Mouse (Mus musculus): ENCODE results near the gene Olfr1006. TPM values are rescaled to one million over a fixed set of nuclear protein-coding genes. Genes with fewer than 3 reads are reported as not detected.
A peak's percentile ranks its signal among the peaks of the same experiment; 100 is the strongest.
"Not testable (repeated sequence)": the region's sequence is repeated elsewhere in the genome, so short reads cannot be mapped to it uniquely, and the experiment has no call there.

The Olfr1006 gene
- not detected for total RNA-seq (2021)
- long read RNA-seq, experiment 1: 0 reads
- long read RNA-seq, experiment 2: 0 reads

- DNase-seq (ENCODE audit: low spot score in 2 of 2): no peak
These were observed at the start of gene Olfr1006 for GRCm38 (mm10) chr2:85678667-85679066. Gene Olfr1006, minus strand, starts transcription at chr2:85678767.

GRCm38 (mm10) chr2:85725793-85726192, 47.2 kb upstream of the Olfr1006 start:
- DNase-seq (ENCODE audit: low spot score in 2 of 2): peak; percentile 18 to 20

GRCm38 (mm10) chr2:85715119-85715518, 36.6 kb upstream of the Olfr1006 start, which contains the start of gene Olfr1009:
Gene Olfr1009, plus strand, starts transcription at chr2:85715419.
- no peak for DNase-seq (ENCODE audit: low spot score in 2 of 2)

- DNase-seq (ENCODE audit: low spot score in 2 of 2): no peak
These were observed 32.6 kb upstream of the Olfr1006 start for GRCm38 (mm10) chr2:85711159-85711558.

GRCm38 (mm10) chr2:85710680-85711079, 32.1 kb upstream of the Olfr1006 start:
- DNase-seq (ENCODE audit: low spot score in 2 of 2): not testable (repeated sequence)

- no peak for DNase-seq (ENCODE audit: low spot score in 2 of 2)
These were observed 10.6 kb upstream of the Olfr1006 start, which contains the start of gene Olfr1008 for GRCm38 (mm10) chr2:85689131-85689530. Gene Olfr1008, plus strand, starts transcription at chr2:85689431.

GRCm38 (mm10) chr2:85664355-85664754, 14.2 kb downstream of the Olfr1006 start, which contains the start of gene Olfr154:
Gene Olfr154, minus strand, starts transcription at chr2:85664455.
- not testable (repeated sequence) for DNase-seq (ENCODE audit: low spot score in 2 of 2)

- no peak for DNase-seq (ENCODE audit: low spot score in 2 of 2)
These were observed 28.0 kb downstream of the Olfr1006 start, which contains the start of gene Olfr1002 for GRCm38 (mm10) chr2:85650604-85651003. Gene Olfr1002, minus strand, starts transcription at chr2:85650704.

Other genes starting within 250 kb of the Olfr1006 start
- gene Olfr994, start 242.3 kb downstream of the Olfr1006 start, total RNA-seq (2021): not detected
- not detected for gene Olfr995, start 235.1 kb downstream of the Olfr1006 start, total RNA-seq (2021)
- not detected for gene 4833423E24Rik, start 159.7 kb downstream of the Olfr1006 start, total RNA-seq (2021)
- gene Olfr996, start 99.6 kb downstream of the Olfr1006 start, total RNA-seq (2021): not detected
- gene Olfr998, start 89.8 kb downstream of the Olfr1006 start, total RNA-seq (2021): not detected
- gene Olfr1000, start 66.9 kb downstream of the Olfr1006 start, total RNA-seq (2021): not detected
- not detected for gene Olfr1002, start 28.1 kb downstream of the Olfr1006 start, total RNA-seq (2021)
- not detected for gene Olfr154, start 14.3 kb downstream of the Olfr1006 start, total RNA-seq (2021)
- gene Olfr1008, start 10.7 kb upstream of the Olfr1006 start, total RNA-seq (2021): not detected
- not detected for gene Olfr1009, start 36.7 kb upstream of the Olfr1006 start, total RNA-seq (2021)
- gene Olfr1012, start 84.0 kb upstream of the Olfr1006 start, total RNA-seq (2021): not detected
- not detected for gene Olfr1013, start 88.3 kb upstream of the Olfr1006 start, total RNA-seq (2021)
- gene Olfr1014, start 93.9 kb upstream of the Olfr1006 start, total RNA-seq (2021): not detected
- not detected for gene Olfr1015, start 103.2 kb upstream of the Olfr1006 start, total RNA-seq (2021)
- not detected for gene Olfr1016, start 123.8 kb upstream of the Olfr1006 start, total RNA-seq (2021)
- gene Olfr1018, start 139.7 kb upstream of the Olfr1006 start, total RNA-seq (2021): not detected
- not detected for gene Olfr1019, start 166.7 kb upstream of the Olfr1006 start, total RNA-seq (2021)
- not detected for gene Olfr1020, start 168.3 kb upstream of the Olfr1006 start, total RNA-seq (2021)
- gene Olfr1022, start 189.8 kb upstream of the Olfr1006 start, total RNA-seq (2021): not detected
- not detected for gene Olfr1023, start 206.9 kb upstream of the Olfr1006 start, total RNA-seq (2021)
- not detected for gene Olfr1024, start 226.3 kb upstream of the Olfr1006 start, total RNA-seq (2021)
- not detected for gene Olfr1025-ps1, start 236.4 kb upstream of the Olfr1006 start, total RNA-seq (2021)
- gene Olfr1026, start 242.8 kb upstream of the Olfr1006 start, total RNA-seq (2021): not detected

All from left cerebral cortex, adult 18-20 months (tissue).